Mouse (Mus musculus): ENCODE results near the gene Odf3l1. TPM values are rescaled to one million over a fixed set of nuclear protein-coding genes. Genes with fewer than 3 reads are reported as not detected.
A peak's percentile ranks its signal among the peaks of the same experiment; 100 is the strongest.

Odf3l1 gene
- polyA plus RNA-seq, 1 experiment from 2014 or later, result 0.37 TPM

- ATAC-seq (ENCODE audit: low FRiP score) (no peak), DNase-seq (ENCODE audit: low spot score) (no peak)
- Histone ChIP-seq H3K36me3 (ENCODE audit: control insufficient read depth, insufficient read depth, low read length) (no peaks in the 10 kb centered on the region), H3K27ac (ENCODE audit: low read depth, low read length) (no peak overlapping the region), H3K4me2 (replicated peaks; ENCODE audit: low read depth, low read length) (no peak overlapping the region), H3K27me3 (ENCODE audit: control insufficient read depth, insufficient read depth, low read length) (no peaks in the 10 kb centered on the region), H3K4me3 (ENCODE audit: low read depth, low read length) (no peak overlapping the region), H3K9me3 (ENCODE audit: control insufficient read depth, low read length) (no peaks in the 10 kb centered on the region), H3K4me1 (replicated peaks; ENCODE audit: control insufficient read depth, insufficient read depth, low read length) (0 out of 2 replicates have a peak, but pooled peaks cover under 1% of the 10 kb centered on the region), H3K9ac (ENCODE audit: low read depth, low read length) (no peak overlapping the region)
- 94% methylated on average over 15 of the region's 15 CpGs for WGBS
Measured at GRCm38 (mm10) chr9:56886601-56887000, 22.1 kb upstream of the Odf3l1 start.

- WGBS, result 61% methylated on average over 13 of the region's 13 CpGs
- no peaks in the 10 kb centered on the region for H3K4me1 ChIP-seq (replicated peaks; ENCODE audit: control insufficient read depth, insufficient read depth, low read length)
- H3K9ac ChIP-seq (ENCODE audit: low read depth, low read length), result no peak overlapping the region
- H3K4me2 ChIP-seq (replicated peaks; ENCODE audit: low read depth, low read length), result no peak overlapping the region
- H3K27ac ChIP-seq (ENCODE audit: low read depth, low read length), result no peak overlapping the region
- H3K36me3 ChIP-seq (ENCODE audit: control insufficient read depth, insufficient read depth, low read length), result no peaks in the 10 kb centered on the region
- H3K9me3 ChIP-seq (ENCODE audit: control insufficient read depth, low read length), result no peaks in the 10 kb centered on the region
- no peak overlapping the region for H3K4me3 ChIP-seq (ENCODE audit: low read depth, low read length)
- DNase-seq (ENCODE audit: low spot score) (peak; percentile 64), ATAC-seq (ENCODE audit: low FRiP score) (no peak)
- no peaks in the 10 kb centered on the region for H3K27me3 ChIP-seq (ENCODE audit: control insufficient read depth, insufficient read depth, low read length)
Measured at GRCm38 (mm10) chr9:56886113-56886512, 21.6 kb upstream of the Odf3l1 start.

GRCm38 (mm10) chr9:56884328-56884727 lies 19.8 kb upstream of the Odf3l1 start:
- DNase-seq (ENCODE audit: low spot score) (no peak), ATAC-seq (ENCODE audit: low FRiP score) (no peak)
- Histone ChIP-seq H3K27ac (ENCODE audit: low read depth, low read length) (no peak overlapping the region), H3K9ac (ENCODE audit: low read depth, low read length) (no peak overlapping the region), H3K4me1 (replicated peaks; ENCODE audit: control insufficient read depth, insufficient read depth, low read length) (no peaks in the 10 kb centered on the region), H3K4me2 (replicated peaks; ENCODE audit: low read depth, low read length) (no peak overlapping the region), H3K9me3 (ENCODE audit: control insufficient read depth, low read length) (no peaks in the 10 kb centered on the region), H3K36me3 (ENCODE audit: control insufficient read depth, insufficient read depth, low read length) (no peaks in the 10 kb centered on the region), H3K4me3 (ENCODE audit: low read depth, low read length) (no peak overlapping the region), H3K27me3 (ENCODE audit: control insufficient read depth, insufficient read depth, low read length) (no peaks in the 10 kb centered on the region)
- WGBS, result 87% methylated on average over 4 of the region's 4 CpGs

- Histone ChIP-seq H3K9ac (ENCODE audit: low read depth, low read length) (no peak overlapping the region), H3K4me1 (replicated peaks; ENCODE audit: control insufficient read depth, insufficient read depth, low read length) (no peaks in the 10 kb centered on the region), H3K27ac (ENCODE audit: low read depth, low read length) (no peak overlapping the region), H3K4me3 (ENCODE audit: low read depth, low read length) (no peak overlapping the region), H3K9me3 (ENCODE audit: control insufficient read depth, low read length) (no peaks in the 10 kb centered on the region), H3K36me3 (ENCODE audit: control insufficient read depth, insufficient read depth, low read length) (no peaks in the 10 kb centered on the region), H3K4me2 (replicated peaks; ENCODE audit: low read depth, low read length) (no peak overlapping the region), H3K27me3 (ENCODE audit: control insufficient read depth, insufficient read depth, low read length) (no peaks in the 10 kb centered on the region)
- DNase-seq (ENCODE audit: low spot score) (no peak), ATAC-seq (ENCODE audit: low FRiP score) (no peak)
- WGBS, result 88% methylated on average over 7 of the region's 7 CpGs
Measured at GRCm38 (mm10) chr9:56883470-56883869, 19.0 kb upstream of the Odf3l1 start.

GRCm38 (mm10) chr9:56882818-56883217 lies 18.3 kb upstream of the Odf3l1 start:
- Histone ChIP-seq H3K9ac (ENCODE audit: low read depth, low read length) (no peak overlapping the region), H3K9me3 (ENCODE audit: control insufficient read depth, low read length) (no peaks in the 10 kb centered on the region), H3K36me3 (ENCODE audit: control insufficient read depth, insufficient read depth, low read length) (no peaks in the 10 kb centered on the region), H3K4me3 (ENCODE audit: low read depth, low read length) (no peak overlapping the region), H3K4me1 (replicated peaks; ENCODE audit: control insufficient read depth, insufficient read depth, low read length) (no peaks in the 10 kb centered on the region), H3K4me2 (replicated peaks; ENCODE audit: low read depth, low read length) (no peak overlapping the region), H3K27ac (ENCODE audit: low read depth, low read length) (no peak overlapping the region), H3K27me3 (ENCODE audit: control insufficient read depth, insufficient read depth, low read length) (no peaks in the 10 kb centered on the region)
- ATAC-seq (ENCODE audit: low FRiP score), result no peak
- no peak for DNase-seq (ENCODE audit: low spot score)
- WGBS, result 82% methylated on average over 12 of the region's 12 CpGs

- H3K9ac ChIP-seq (ENCODE audit: low read depth, low read length), result no peak overlapping the region
- no peak overlapping the region for H3K27ac ChIP-seq (ENCODE audit: low read depth, low read length)
- H3K4me2 ChIP-seq (replicated peaks; ENCODE audit: low read depth, low read length), result no peak overlapping the region
- DNase-seq (ENCODE audit: low spot score) (no peak), ATAC-seq (ENCODE audit: low FRiP score) (no peak)
- 70% methylated on average over 4 of the region's 4 CpGs for WGBS
- no peaks in the 10 kb centered on the region for H3K9me3 ChIP-seq (ENCODE audit: control insufficient read depth, low read length)
- H3K27me3 ChIP-seq (ENCODE audit: control insufficient read depth, insufficient read depth, low read length), result no peaks in the 10 kb centered on the region
- H3K4me3 ChIP-seq (ENCODE audit: low read depth, low read length), result no peak overlapping the region
- H3K4me1 ChIP-seq (replicated peaks; ENCODE audit: control insufficient read depth, insufficient read depth, low read length), result no peaks in the 10 kb centered on the region
- H3K36me3 ChIP-seq (ENCODE audit: control insufficient read depth, insufficient read depth, low read length), result no peaks in the 10 kb centered on the region
Measured at GRCm38 (mm10) chr9:56882283-56882682, 17.8 kb upstream of the Odf3l1 start.

GRCm38 (mm10) chr9:56881539-56882082 lies 17.1 kb upstream of the Odf3l1 start:
- H3K4me1 ChIP-seq (replicated peaks; ENCODE audit: control insufficient read depth, insufficient read depth, low read length), result no peaks in the 10 kb centered on the region
- H3K9me3 ChIP-seq (ENCODE audit: control insufficient read depth, low read length), result no peaks in the 10 kb centered on the region
- H3K9ac ChIP-seq (ENCODE audit: low read depth, low read length), result no peak overlapping the region
- 87% methylated on average over 3 of the region's 3 CpGs for WGBS
- no peak for ATAC-seq (ENCODE audit: low FRiP score)
- no peaks in the 10 kb centered on the region for H3K36me3 ChIP-seq (ENCODE audit: control insufficient read depth, insufficient read depth, low read length)
- no peak for DNase-seq (ENCODE audit: low spot score)
- H3K4me3 ChIP-seq (ENCODE audit: low read depth, low read length), result no peak overlapping the region
- H3K4me2 ChIP-seq (replicated peaks; ENCODE audit: low read depth, low read length), result no peak overlapping the region
- no peak overlapping the region for H3K27ac ChIP-seq (ENCODE audit: low read depth, low read length)
- H3K27me3 ChIP-seq (ENCODE audit: control insufficient read depth, insufficient read depth, low read length), result no peaks in the 10 kb centered on the region

GRCm38 (mm10) chr9:56880790-56881189 lies 16.3 kb upstream of the Odf3l1 start:
- no peak for ATAC-seq (ENCODE audit: low FRiP score)
- H3K27ac ChIP-seq (ENCODE audit: low read depth, low read length), result no peak overlapping the region

GRCm38 (mm10) chr9:56877284-56877683 lies 12.8 kb upstream of the Odf3l1 start:
- Histone ChIP-seq H3K4me1 (replicated peaks; ENCODE audit: control insufficient read depth, insufficient read depth, low read length) (no peaks in the 10 kb centered on the region), H3K36me3 (ENCODE audit: control insufficient read depth, insufficient read depth, low read length) (no peaks in the 10 kb centered on the region), H3K27ac (ENCODE audit: low read depth, low read length) (no peak overlapping the region), H3K9ac (ENCODE audit: low read depth, low read length) (no peak overlapping the region), H3K27me3 (ENCODE audit: control insufficient read depth, insufficient read depth, low read length) (no peaks in the 10 kb centered on the region), H3K4me3 (ENCODE audit: low read depth, low read length) (no peak overlapping the region), H3K9me3 (ENCODE audit: control insufficient read depth, low read length) (no peaks in the 10 kb centered on the region), H3K4me2 (replicated peaks; ENCODE audit: low read depth, low read length) (no peak overlapping the region)
- DNase-seq (ENCODE audit: low spot score) (no peak), ATAC-seq (ENCODE audit: low FRiP score) (no peak)
- 76% methylated on average over 5 of the region's 5 CpGs for WGBS

More at GRCm38 (mm10) chr9:56880790-56881189, 16.3 kb upstream of the Odf3l1 start:
- 65% methylated on average over 9 of the region's 9 CpGs for WGBS
- no peaks in the 10 kb centered on the region for H3K4me1 ChIP-seq (replicated peaks; ENCODE audit: control insufficient read depth, insufficient read depth, low read length)
- H3K27me3 ChIP-seq (ENCODE audit: control insufficient read depth, insufficient read depth, low read length), result no peaks in the 10 kb centered on the region
- DNase-seq (ENCODE audit: low spot score), result no peak
- no peaks in the 10 kb centered on the region for H3K36me3 ChIP-seq (ENCODE audit: control insufficient read depth, insufficient read depth, low read length)
- no peak overlapping the region for H3K4me2 ChIP-seq (replicated peaks; ENCODE audit: low read depth, low read length)
- H3K9ac ChIP-seq (ENCODE audit: low read depth, low read length), result no peak overlapping the region
- no peak overlapping the region for H3K4me3 ChIP-seq (ENCODE audit: low read depth, low read length)
- H3K9me3 ChIP-seq (ENCODE audit: control insufficient read depth, low read length), result no peaks in the 10 kb centered on the region

Measured in hindbrain, embryonic 11.5 days (tissue).